Mouse (Mus musculus) right cerebral cortex, postnatal 36 days (tissue): ENCODE measurements around the gene Egflam.

Source experiments
- DNase-seq, 2 experiments: peaks; one replicate each; pipeline ENCODE4 v3.0.0; 2022; ENCODE audit warnings: low spot score in 2 of 2, mixed read lengths in 1 of 2

Egflam gene

GRCm38 (mm10) chr15:7397818-7398608 lies at the start of gene Egflam:
Gene Egflam, minus strand, starts transcription at chr15:7398395.
- no peak for DNase-seq

GRCm38 (mm10) chr15:7443396-7444315 lies 45.5 kb upstream of the Egflam start:
- no peak for DNase-seq

- DNase-seq, result no peak
Measured at GRCm38 (mm10) chr15:7442148-7443100, 44.2 kb upstream of the Egflam start.

GRCm38 (mm10) chr15:7424282-7424681 lies 26.1 kb upstream of the Egflam start:
- no peak for DNase-seq

- no peak for DNase-seq
Measured at GRCm38 (mm10) chr15:7404521-7404920, 6.3 kb upstream of the Egflam start.

GRCm38 (mm10) chr15:7398609-7399540 lies 680 bp upstream of the Egflam start:
- DNase-seq, result no peak

- no peak for DNase-seq
Measured at GRCm38 (mm10) chr15:7397446-7397817, 763 bp downstream of the Egflam start.

GRCm38 (mm10) chr15:7383349-7383748 lies 14.8 kb downstream of the Egflam start:
- DNase-seq, result no peak

- no peak for DNase-seq
Measured at GRCm38 (mm10) chr15:7382457-7382856, 15.7 kb downstream of the Egflam start.

GRCm38 (mm10) chr15:7352635-7353051 lies 45.6 kb downstream of the Egflam start:
- DNase-seq, result no peak

GRCm38 (mm10) chr15:7340703-7341309 lies 57.4 kb downstream of the Egflam start:
- DNase-seq, result no peak

- no peak for DNase-seq
Measured at GRCm38 (mm10) chr15:7334517-7335298, 63.5 kb downstream of the Egflam start.

- no peak for DNase-seq
Measured at GRCm38 (mm10) chr15:7332875-7333274, 65.3 kb downstream of the Egflam start.

- DNase-seq, result no peak
Measured at GRCm38 (mm10) chr15:7322599-7323311, 75.4 kb downstream of the Egflam start.

- no peak for DNase-seq
Measured at GRCm38 (mm10) chr15:7320901-7321300, 77.3 kb downstream of the Egflam start.

GRCm38 (mm10) chr15:7315539-7315938 lies 82.7 kb downstream of the Egflam start:
- no peak for DNase-seq

- DNase-seq, result no peak
Measured at GRCm38 (mm10) chr15:7308711-7309110, 89.5 kb downstream of the Egflam start.

GRCm38 (mm10) chr15:7299892-7300291 lies 98.3 kb downstream of the Egflam start:
- DNase-seq, result no peak

- no peak for DNase-seq
Measured at GRCm38 (mm10) chr15:7295199-7295598, 103.0 kb downstream of the Egflam start.
